7 mouse cellular contexts compared by ENCODE assay signal in genomic region chr15:84301026-84301425, GRCm38 (mm10). TPM values are rescaled to one million over a fixed set of nuclear protein-coding genes. Genes with fewer than 3 reads are reported as not detected.
DNase-seq lines count a peak whose midpoint lies in the region; ATAC-seq and TF ChIP-seq lines count a peak whose summit lies in the region.

No protein-coding gene starts in this region.

- peak; percentile 21; the same call in 1 of the 2 replicates for ATAC-seq in lung, embryonic 15.5 days (ENCODE audit: borderline replicate concordance, extremely low read depth, low FRiP score, low TSS enrichment)
- ATAC-seq in heart, embryonic 12.5 days (ENCODE audit: insufficient number of reproducible peaks, low FRiP score) = no peak
- ATAC-seq in stomach, embryonic 16.5 days (ENCODE audit: insufficient read depth, low FRiP score) = peak; percentile 64; the same call in 1 of the 2 replicates

- H3K9me3 ChIP-seq in lung, embryonic 15.5 days = no peaks in the 10 kb centered on the region
- no peaks in the 10 kb centered on the region for H3K9me3 ChIP-seq in heart, embryonic 12.5 days (replicated peaks)
- no peaks in the 10 kb centered on the region for H3K9me3 ChIP-seq in stomach, embryonic 16.5 days (replicated peaks; ENCODE audit: control insufficient read depth, low read length)

- 12% methylated on average over 7 of the region's 7 CpGs for WGBS in lung, embryonic 15.5 days
- 30% methylated on average over 7 of the region's 7 CpGs for WGBS in lung, adult 2 months
- 16% methylated on average over 7 of the region's 7 CpGs for WGBS in heart, embryonic 12.5 days
- 8% methylated on average over 7 of the region's 7 CpGs for WGBS in stomach, embryonic 16.5 days

- H3K4me1 ChIP-seq in lung, embryonic 15.5 days = peaks cover 30% of the 10 kb centered on the region
- H3K4me1 ChIP-seq in lung, adult 2 months (ENCODE audit: control insufficient read depth, insufficient read depth, low read length) = no peaks in the 10 kb centered on the region
- peaks cover 40% of the 10 kb centered on the region for H3K4me1 ChIP-seq in heart, embryonic 12.5 days (replicated peaks)
- peaks cover 36% of the 10 kb centered on the region for H3K4me1 ChIP-seq in stomach, embryonic 16.5 days (ENCODE audit: control insufficient read depth, insufficient read depth, low read length)

- no peak overlapping the region for H3K4me2 ChIP-seq in lung, embryonic 15.5 days
- H3K4me2 ChIP-seq in heart, embryonic 12.5 days = no peak overlapping the region
- no peak overlapping the region for H3K4me2 ChIP-seq in stomach, embryonic 16.5 days (ENCODE audit: low read depth, low read length)

- no peak overlapping the region for H3K4me3 ChIP-seq in lung, embryonic 15.5 days
- no peak overlapping the region for H3K4me3 ChIP-seq in lung, adult 2 months (replicated peaks; ENCODE audit: extremely low read depth, low read depth, low read length)
- H3K4me3 ChIP-seq in heart, embryonic 12.5 days = no peak overlapping the region
- no peak overlapping the region for H3K4me3 ChIP-seq in stomach, embryonic 16.5 days (replicated peaks; ENCODE audit: low read length)

- DNase-seq in lung, adult 2 months = no peak
- DNase-seq in embryo, embryonic 10 days (ENCODE audit: low spot score) = peak; percentile 70
- DNase-seq in lung, postnatal 36 days = peak; percentile 43
- DNase-seq in thymus, postnatal 0 days (ENCODE audit: low spot score) = no peak

- no peak for TF ChIP-seq CTCF in lung, adult 2 months (IDR thresholded peaks at IDR 0.05; ENCODE audit: insufficient read depth, low read length)

- no peak for TF ChIP-seq POLR2A in lung, adult 2 months (IDR thresholded peaks at IDR 0.05; ENCODE audit: borderline replicate concordance, extremely low read depth, low read depth, low read length)

- no peaks in the 10 kb centered on the region for H3K27me3 ChIP-seq in lung, embryonic 15.5 days
- no peaks in the 10 kb centered on the region; the same call in 1 of the 2 replicates for H3K27me3 ChIP-seq in heart, embryonic 12.5 days (replicated peaks)
- H3K27me3 ChIP-seq in stomach, embryonic 16.5 days (ENCODE audit: control insufficient read depth, insufficient read depth, low read length) = no peaks in the 10 kb centered on the region

- H3K36me3 ChIP-seq in lung, embryonic 15.5 days = no peaks in the 10 kb centered on the region
- peaks cover 13% of the 10 kb centered on the region; the same call in 1 of the 2 replicates for H3K36me3 ChIP-seq in heart, embryonic 12.5 days
- no peaks in the 10 kb centered on the region for H3K36me3 ChIP-seq in stomach, embryonic 16.5 days (ENCODE audit: control insufficient read depth, insufficient read depth, low read length)

- no peak overlapping the region for H3K9ac ChIP-seq in lung, embryonic 15.5 days
- H3K9ac ChIP-seq in heart, embryonic 12.5 days = peak overlapping the region; percentile 29; the same call in 1 of the 2 replicates
- H3K9ac ChIP-seq in stomach, embryonic 16.5 days (ENCODE audit: low read length) = peak overlapping the region; percentile 36; the same call in 1 of the 2 replicates

- 0 out of 2 replicates have a peak overlapping the region, but pooled peaks have one; percentile 15 for H3K27ac ChIP-seq in lung, embryonic 15.5 days
- no peak overlapping the region for H3K27ac ChIP-seq in heart, embryonic 12.5 days (ENCODE audit: poor library complexity, severe bottlenecking)
- peak overlapping the region; percentile 36 for H3K27ac ChIP-seq in stomach, embryonic 16.5 days (ENCODE audit: low read length)

RNA-seq across cellular contexts. Expression of gene Parvg, which starts 22.8 kb away (rescaled TPM):
- polyA plus RNA-seq in lung, embryonic 15.5 days (2015; fragmentation: Nextera tagmentation; extraction: Ambion mirVana) = 2.9 and 5.4 TPM in 2 replicates
- 8.6 and 10.7 TPM in 2 replicates for polyA plus RNA-seq in lung, adult 2 months (2012; rRNA removed)
- 0.92 and 1.4 TPM in 2 replicates for polyA plus RNA-seq in heart, embryonic 12.5 days (2016; fragmentation: Nextera tagmentation; extraction: Ambion mirVana)
- 3.7 and 4.3 TPM in 2 replicates for polyA plus RNA-seq in stomach, embryonic 16.5 days (2015; fragmentation: Nextera tagmentation; extraction: Ambion mirVana)
- polyA plus RNA-seq in thymus, postnatal 0 days (2015; fragmentation: Nextera tagmentation; extraction: Ambion mirVana) = 130 and 155 TPM in 2 replicates

Comparison
In these comparisons a context has a peak if more than half of its experiments do, and no peak if none do; other contexts are left out.
1. DNase-seq: peak in embryo, embryonic 10 days (single experiment) and lung, postnatal 36 days (single experiment); none in lung, adult 2 months (single experiment) and thymus, postnatal 0 days (single experiment).
2. RNA of gene Parvg, which starts 22.8 kb away (polyA plus RNA-seq): 130 to 155 TPM in thymus, postnatal 0 days; 8.6 to 10.7 TPM in lung, adult 2 months, 2.9 to 5.4 TPM in lung, embryonic 15.5 days, 3.7 to 4.3 TPM in stomach, embryonic 16.5 days and 0.92 to 1.4 TPM in heart, embryonic 12.5 days; every median in the first group is over 10 times any median in the second.